Mouse (Mus musculus): ENCODE measurements around the gene Mtss1l. TPM values are rescaled to one million over a fixed set of nuclear protein-coding genes. Genes with fewer than 3 reads are reported as not detected.

The Mtss1l gene
- polyA plus RNA-seq, 1 experiment from 2014 or later, result 5.7 TPM

DNA sequence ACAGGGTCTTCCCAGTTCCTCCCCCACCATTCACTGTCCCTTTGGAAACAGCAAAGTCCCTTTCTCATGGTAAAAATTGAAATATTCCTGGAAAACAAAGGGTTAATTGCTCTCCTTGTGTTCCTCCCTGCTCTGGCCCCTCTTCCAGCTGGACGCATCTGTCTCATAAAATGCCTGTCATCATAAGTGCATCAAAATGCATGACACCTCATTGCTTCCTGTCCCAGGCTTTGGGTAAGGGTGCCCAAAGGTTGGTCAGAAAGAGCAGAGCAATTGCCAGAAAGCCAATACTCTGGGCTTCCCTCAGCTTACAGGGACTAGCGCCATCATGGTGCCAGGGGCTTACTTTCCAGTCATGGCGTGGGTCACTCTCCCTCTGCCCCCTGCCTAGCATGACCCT is 10.7 kb upstream of the Mtss1l start:
- peaks cover 2% of the 10 kb centered on the region; the same call in 1 of the 2 replicates for H3K4me1 ChIP-seq (replicated peaks; ENCODE audit: control insufficient read depth, insufficient read depth)
- DNase-seq (ENCODE audit: low spot score), result no peak

DNA sequence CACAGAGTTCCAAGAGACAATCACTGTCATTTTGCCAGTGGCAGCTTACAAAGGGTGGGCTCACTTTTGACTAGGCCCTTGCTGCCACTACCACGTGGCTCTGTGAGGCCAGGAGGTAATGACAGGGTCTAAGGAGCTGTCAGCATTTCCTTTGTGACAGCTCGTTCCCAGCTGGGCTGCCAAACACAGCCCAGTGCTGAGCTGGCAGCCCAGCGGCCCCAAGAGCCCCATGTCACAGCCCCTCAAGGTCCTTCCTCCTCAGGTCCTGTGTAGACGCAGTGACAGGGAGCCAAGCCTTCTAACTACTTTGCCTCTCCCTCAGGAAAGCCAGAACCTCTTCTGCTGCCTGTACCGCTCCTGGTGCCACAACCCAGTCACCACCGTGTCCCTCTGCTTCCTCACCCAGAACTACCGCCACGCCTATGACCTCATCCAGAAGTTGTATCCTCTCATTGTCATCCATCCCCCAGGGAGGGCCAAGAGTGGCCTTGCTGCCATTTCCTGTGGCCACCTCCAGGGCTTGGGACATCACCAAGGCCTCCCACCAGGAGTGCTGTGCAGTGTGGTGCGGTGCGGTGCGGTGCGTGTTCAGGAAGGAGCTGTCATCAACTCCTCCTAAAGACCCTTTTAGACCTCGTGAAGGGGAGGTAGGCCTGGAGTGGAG is 9.9 kb upstream of the Mtss1l start:
- peaks cover 2% of the 10 kb centered on the region; the same call in 1 of the 2 replicates for H3K4me1 ChIP-seq (replicated peaks; ENCODE audit: control insufficient read depth, insufficient read depth)
- no peak for TF ChIP-seq EP300 (optimal IDR thresholded peaks at IDR 0.05)
- TF ChIP-seq CTCF (IDR thresholded peaks at IDR 0.05; ENCODE audit: low read depth), result peak; percentile 20; the same call in 1 of the 2 replicates
- ATAC-seq (ENCODE audit: low FRiP score, low TSS enrichment) (no peak), DNase-seq (ENCODE audit: low spot score) (no peak)
- no peak overlapping the region for H3K4me3 ChIP-seq (ENCODE audit: low read depth, low read length)
- 0 out of 2 replicates have a peak, but pooled peaks cover 2% of the 10 kb centered on the region for H3K36me3 ChIP-seq (ENCODE audit: control insufficient read depth, insufficient read depth, low read length)
- no peak overlapping the region for H3K4me2 ChIP-seq (replicated peaks; ENCODE audit: low read depth)
- H3K27ac ChIP-seq (replicated peaks), result peak overlapping the region; percentile 35
- WGBS, result 71% methylated on average over 13 of the region's 13 CpGs
- H3K9me3 ChIP-seq (ENCODE audit: control insufficient read depth, low read length), result no peaks in the 10 kb centered on the region
- H3K9ac ChIP-seq (ENCODE audit: low read length), result no peak overlapping the region
- no peaks in the 10 kb centered on the region for H3K27me3 ChIP-seq (ENCODE audit: control insufficient read depth, insufficient read depth, low read length)

More for the DNA sequence above, 10.7 kb upstream of the Mtss1l start:
- Histone ChIP-seq H3K36me3 (ENCODE audit: control insufficient read depth, insufficient read depth, low read length) (0 out of 2 replicates have a peak, but pooled peaks cover 2% of the 10 kb centered on the region), H3K27ac (replicated peaks) (peak overlapping the region; percentile 35; the same call in 1 of the 2 replicates), H3K4me2 (replicated peaks; ENCODE audit: low read depth) (no peak overlapping the region), H3K9me3 (ENCODE audit: control insufficient read depth, low read length) (no peaks in the 10 kb centered on the region), H3K9ac (ENCODE audit: low read length) (no peak overlapping the region), H3K4me3 (ENCODE audit: low read depth, low read length) (no peak overlapping the region), H3K27me3 (ENCODE audit: control insufficient read depth, insufficient read depth, low read length) (no peaks in the 10 kb centered on the region)
- 58% methylated on average over 3 of the region's 3 CpGs for WGBS
- no peak for ATAC-seq (ENCODE audit: low FRiP score, low TSS enrichment)
- no peak for TF ChIP-seq EP300 (optimal IDR thresholded peaks at IDR 0.05)
- TF ChIP-seq CTCF (IDR thresholded peaks at IDR 0.05; ENCODE audit: low read depth), result no peak

DNA sequence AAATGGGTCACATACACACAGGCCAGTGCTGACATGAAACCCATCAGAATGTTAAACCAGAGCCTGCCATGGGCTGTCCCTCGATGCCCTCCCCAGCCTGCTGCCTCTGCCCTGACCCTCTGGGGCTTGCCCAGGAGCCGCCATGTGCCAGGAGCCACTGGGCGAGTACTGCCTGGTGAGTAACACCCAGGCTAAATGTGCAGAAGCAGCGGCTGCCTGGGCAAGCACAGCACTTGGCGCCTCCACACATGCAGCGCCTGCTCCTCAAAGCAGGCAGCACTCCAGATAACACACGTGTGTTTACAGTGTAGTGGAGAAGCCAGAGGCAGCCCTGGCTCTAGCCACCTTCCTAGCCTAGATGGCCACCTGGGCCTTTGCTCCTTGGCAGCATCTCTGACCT is 8.2 kb upstream of the Mtss1l start:
- Histone ChIP-seq H3K36me3 (ENCODE audit: control insufficient read depth, insufficient read depth, low read length) (0 out of 2 replicates have a peak, but pooled peaks cover 2% of the 10 kb centered on the region), H3K4me1 (replicated peaks; ENCODE audit: control insufficient read depth, insufficient read depth) (peaks cover 2% of the 10 kb centered on the region; the same call in 1 of the 2 replicates), H3K9ac (ENCODE audit: low read length) (no peak overlapping the region), H3K4me2 (replicated peaks; ENCODE audit: low read depth) (no peak overlapping the region), H3K9me3 (ENCODE audit: control insufficient read depth, low read length) (no peaks in the 10 kb centered on the region), H3K4me3 (ENCODE audit: low read depth, low read length) (no peak overlapping the region), H3K27ac (replicated peaks) (peak overlapping the region; percentile 18; the same call in 1 of the 2 replicates), H3K27me3 (ENCODE audit: control insufficient read depth, insufficient read depth, low read length) (no peaks in the 10 kb centered on the region)
- no peak for ATAC-seq (ENCODE audit: low FRiP score, low TSS enrichment)
- DNase-seq (ENCODE audit: low spot score), result no peak
- WGBS, result 69% methylated on average over 7 of the region's 7 CpGs
- TF ChIP-seq CTCF (IDR thresholded peaks at IDR 0.05; ENCODE audit: low read depth) (no peak), EP300 (optimal IDR thresholded peaks at IDR 0.05) (no peak)

DNA sequence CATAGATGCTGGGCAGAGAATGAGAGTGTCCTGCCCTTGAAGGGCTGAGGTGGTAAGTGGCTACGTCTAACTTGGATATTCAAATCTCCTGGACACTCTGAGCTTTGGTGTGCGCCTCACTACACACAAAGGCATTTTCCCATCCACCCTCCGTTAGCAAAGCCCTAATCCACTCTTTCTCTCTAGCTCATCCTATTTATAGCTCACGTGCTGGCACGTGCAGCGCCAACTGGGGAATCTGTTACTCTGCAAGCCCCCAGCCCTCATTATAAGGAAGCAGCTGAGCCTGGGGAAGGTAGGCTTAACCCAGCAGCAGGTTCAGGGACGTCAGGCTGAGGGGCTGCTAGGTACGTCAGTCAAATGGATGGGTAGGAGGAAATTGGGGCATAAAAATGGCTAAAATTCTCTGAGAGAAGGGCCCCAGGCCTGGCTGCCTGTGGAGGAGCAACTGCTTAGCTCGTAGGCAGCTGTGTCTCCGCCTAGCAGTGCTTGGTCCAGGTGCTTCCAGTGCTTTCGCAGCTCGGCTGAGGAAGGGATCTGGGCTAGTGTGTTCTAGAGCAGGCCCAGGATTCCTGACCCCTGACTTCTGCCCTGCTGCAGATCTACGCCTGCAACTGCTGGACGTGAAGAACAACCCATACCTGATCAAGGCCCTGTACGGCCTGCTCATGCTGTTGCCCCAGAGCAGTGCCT is 6.3 kb upstream of the Mtss1l start:
- DNase-seq (ENCODE audit: low spot score) (no peak), ATAC-seq (ENCODE audit: low FRiP score, low TSS enrichment) (no peak)
- H3K4me2 ChIP-seq (replicated peaks; ENCODE audit: low read depth), result no peak overlapping the region
- H3K9me3 ChIP-seq (ENCODE audit: control insufficient read depth, low read length), result no peaks in the 10 kb centered on the region
- H3K27me3 ChIP-seq (ENCODE audit: control insufficient read depth, insufficient read depth, low read length), result no peaks in the 10 kb centered on the region
- H3K9ac ChIP-seq (ENCODE audit: low read length), result peak overlapping the region; percentile 23
- WGBS, result 66% methylated on average over 15 of the region's 15 CpGs
- no peak for TF ChIP-seq CTCF (IDR thresholded peaks at IDR 0.05; ENCODE audit: low read depth)
- TF ChIP-seq EP300 (optimal IDR thresholded peaks at IDR 0.05), result no peak
- H3K4me1 ChIP-seq (replicated peaks; ENCODE audit: control insufficient read depth, insufficient read depth), result peaks cover 6% of the 10 kb centered on the region
- H3K36me3 ChIP-seq (ENCODE audit: control insufficient read depth, insufficient read depth, low read length), result 0 out of 2 replicates have a peak, but pooled peaks cover 2% of the 10 kb centered on the region
- peak overlapping the region; percentile 93 for H3K27ac ChIP-seq (replicated peaks)
- H3K4me3 ChIP-seq (ENCODE audit: low read depth, low read length), result no peak overlapping the region

DNA sequence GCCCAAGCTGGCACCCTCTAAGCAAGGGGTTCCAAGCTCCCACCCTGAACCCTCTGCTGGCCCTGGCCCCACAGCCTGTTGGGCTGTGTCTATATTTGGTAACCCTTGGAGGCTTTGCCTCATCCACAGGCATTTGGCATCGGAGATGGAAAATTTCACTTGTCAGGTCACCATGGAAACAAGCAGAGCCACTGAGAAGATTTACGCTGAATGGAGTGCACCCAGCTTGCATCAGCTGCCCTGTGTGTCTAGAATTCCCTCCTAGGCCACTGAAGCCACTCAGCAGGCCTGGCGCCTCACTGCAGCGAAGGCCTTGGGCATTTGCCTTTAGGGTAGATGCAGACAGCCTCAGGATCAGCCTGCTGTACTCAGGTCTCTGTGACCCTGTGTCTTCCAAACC is 5.2 kb upstream of the Mtss1l start:
- H3K27ac ChIP-seq (replicated peaks), result peak overlapping the region; percentile 93
- 0 out of 2 replicates have a peak, but pooled peaks cover 2% of the 10 kb centered on the region for H3K36me3 ChIP-seq (ENCODE audit: control insufficient read depth, insufficient read depth, low read length)
- 38% methylated on average over 4 of the region's 4 CpGs for WGBS
- ATAC-seq (ENCODE audit: low FRiP score, low TSS enrichment), result peak; percentile 64
- H3K9ac ChIP-seq (ENCODE audit: low read length), result peak overlapping the region; percentile 31; the same call in 1 of the 2 replicates
- peaks cover 6% of the 10 kb centered on the region for H3K4me1 ChIP-seq (replicated peaks; ENCODE audit: control insufficient read depth, insufficient read depth)
- peak; percentile 33 for DNase-seq (ENCODE audit: low spot score)
- no peak for TF ChIP-seq EP300 (optimal IDR thresholded peaks at IDR 0.05)
- TF ChIP-seq CTCF (IDR thresholded peaks at IDR 0.05; ENCODE audit: low read depth), result no peak
- H3K4me2 ChIP-seq (replicated peaks; ENCODE audit: low read depth), result no peak overlapping the region
- H3K27me3 ChIP-seq (ENCODE audit: control insufficient read depth, insufficient read depth, low read length), result no peaks in the 10 kb centered on the region
- H3K4me3 ChIP-seq (ENCODE audit: low read depth, low read length), result no peak overlapping the region
- no peaks in the 10 kb centered on the region for H3K9me3 ChIP-seq (ENCODE audit: control insufficient read depth, low read length)

Data from stomach, postnatal 0 days (tissue).